Mouse (Mus musculus) stomach, postnatal 0 days (tissue): ENCODE results near the gene Tipin.

Experiments
- CTCF ChIP-seq: IDR thresholded peaks from 2 replicates; pipeline ENCODE4 v1.5.1; 2016; ENCODE audit warnings: antibody characterized with exemption, low read depth, mild to moderate bottlenecking, moderate library complexity
- EP300 ChIP-seq: optimal IDR thresholded peaks from 2 replicates; pipeline ENCODE3; 2016; ENCODE audit warnings: antibody characterized with exemption

DNA sequence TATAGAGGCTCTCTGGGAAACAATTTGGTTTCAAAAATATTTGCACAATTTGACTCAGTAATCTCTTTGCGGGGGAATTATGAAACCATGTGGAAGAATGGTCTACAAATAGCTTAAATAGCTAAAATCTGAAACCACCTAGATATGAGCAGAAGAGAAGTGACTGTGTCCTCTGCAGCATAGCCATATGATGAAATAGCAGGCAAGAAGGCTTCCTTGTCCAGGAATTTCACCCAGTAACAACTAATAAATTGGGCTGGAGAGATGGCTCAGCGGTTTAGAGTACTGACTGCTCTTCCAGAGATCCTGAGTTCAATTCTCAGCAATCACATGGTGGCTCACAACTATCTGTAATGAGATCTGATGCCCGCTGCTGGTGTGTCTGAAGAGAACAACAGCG lies 20.4 kb upstream of the Tipin start:
- no peak for TF ChIP-seq CTCF
- TF ChIP-seq EP300, result no peak
